Mouse (Mus musculus) left cerebral cortex, postnatal 14 days (tissue): Measurements from ENCODE around the gene Fam169a. TPM values are rescaled to one million over a fixed set of nuclear protein-coding genes. Genes with fewer than 3 reads are reported as not detected.
"Not testable (repeated sequence)": the region's sequence is repeated elsewhere in the genome, so short reads cannot be mapped to it uniquely, and the experiment has no call there.

Experiments
- DNase-seq, 2 experiments: peaks; one replicate each; pipeline ENCODE4 v3.0.0; 2021 to 2022; ENCODE audit warnings: low spot score in 2 of 2, mixed read lengths in 1 of 2
- intact Hi-C: fragments of 180-260 bp; cut with DNase I; formaldehyde crosslinking; loops from one replicate; pipeline ENCODE4 v1.15.1; 2025
- total RNA-seq, 2 experiments: library from RNA; stranded (reverse); gene quantifications; 2 replicates each; pipeline ENCODE4 v1.2.3; 2021

The Fam169a gene
- total RNA-seq, 2 experiments from 2014 or later: 43.5 to 44.5 TPM

DNA sequence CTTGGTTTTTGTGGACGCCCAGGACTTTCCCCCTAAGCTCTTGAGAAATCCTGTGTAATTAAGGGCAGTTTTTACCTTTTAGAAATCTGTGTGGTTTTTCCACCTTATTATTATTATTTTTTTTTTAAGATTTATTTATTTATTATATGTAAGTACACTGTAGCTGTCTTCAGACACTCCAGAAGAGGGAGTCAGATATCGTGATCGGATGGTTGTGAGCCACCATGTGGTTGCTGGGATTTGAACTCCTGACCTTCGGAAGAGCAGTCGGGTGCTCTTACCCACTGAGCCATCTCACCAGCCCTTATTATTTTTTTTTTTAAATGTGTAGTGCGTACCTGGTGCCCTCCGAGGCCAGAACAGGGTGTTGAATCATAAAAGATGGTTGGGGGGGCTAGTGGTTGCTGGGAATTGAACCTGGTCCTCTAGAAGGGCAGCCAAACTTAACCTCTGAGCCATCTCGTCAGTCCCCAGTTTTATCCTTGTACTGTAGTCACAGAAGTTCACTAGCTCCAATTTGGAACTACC lies 71.4 kb downstream of the Fam169a start:
- intact Hi-C loops, DNase-seq: not testable (repeated sequence)

DNA sequence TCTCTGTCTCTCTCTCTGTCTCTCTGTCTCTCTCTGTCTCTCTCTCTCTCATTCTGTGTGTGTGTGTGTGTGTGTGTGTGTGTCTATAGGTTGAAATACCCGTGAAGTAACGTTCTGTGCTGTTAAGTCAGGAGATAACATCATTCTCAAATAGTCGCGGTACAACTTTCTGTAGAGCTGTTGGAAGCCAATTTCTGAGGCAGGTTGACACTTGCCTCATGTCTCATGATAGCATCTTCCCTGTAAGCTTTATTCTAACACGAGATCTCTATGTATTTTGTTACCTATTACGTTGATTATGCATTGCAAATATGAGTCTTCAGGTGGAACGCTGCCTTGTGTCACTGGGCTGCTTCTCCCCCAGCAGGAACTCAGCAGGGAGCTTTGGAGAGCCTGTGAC lies 75.2 kb downstream of the Fam169a start:
- no peak for DNase-seq
- intact Hi-C loops: no loop called here

DNA sequence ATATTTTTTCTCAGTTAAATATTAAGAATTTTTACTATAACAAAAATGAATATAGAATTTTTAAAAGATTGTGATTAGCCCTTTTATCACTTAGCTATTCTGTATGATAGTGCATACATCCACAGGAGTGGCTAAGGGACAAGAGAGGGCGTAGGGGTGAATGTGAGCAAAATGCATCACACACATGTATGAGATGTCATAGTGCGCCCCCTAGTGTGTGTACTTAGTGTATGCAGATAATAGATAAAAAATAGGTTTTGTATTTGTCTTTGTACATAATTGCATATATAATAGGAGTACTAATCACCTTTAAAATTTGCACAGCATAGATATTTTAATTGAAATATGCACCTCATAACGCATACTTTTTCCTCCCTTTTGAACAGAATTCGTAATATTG lies 78.7 kb downstream of the Fam169a start:
- peak; percentile 33 to 37 for DNase-seq

DNA sequence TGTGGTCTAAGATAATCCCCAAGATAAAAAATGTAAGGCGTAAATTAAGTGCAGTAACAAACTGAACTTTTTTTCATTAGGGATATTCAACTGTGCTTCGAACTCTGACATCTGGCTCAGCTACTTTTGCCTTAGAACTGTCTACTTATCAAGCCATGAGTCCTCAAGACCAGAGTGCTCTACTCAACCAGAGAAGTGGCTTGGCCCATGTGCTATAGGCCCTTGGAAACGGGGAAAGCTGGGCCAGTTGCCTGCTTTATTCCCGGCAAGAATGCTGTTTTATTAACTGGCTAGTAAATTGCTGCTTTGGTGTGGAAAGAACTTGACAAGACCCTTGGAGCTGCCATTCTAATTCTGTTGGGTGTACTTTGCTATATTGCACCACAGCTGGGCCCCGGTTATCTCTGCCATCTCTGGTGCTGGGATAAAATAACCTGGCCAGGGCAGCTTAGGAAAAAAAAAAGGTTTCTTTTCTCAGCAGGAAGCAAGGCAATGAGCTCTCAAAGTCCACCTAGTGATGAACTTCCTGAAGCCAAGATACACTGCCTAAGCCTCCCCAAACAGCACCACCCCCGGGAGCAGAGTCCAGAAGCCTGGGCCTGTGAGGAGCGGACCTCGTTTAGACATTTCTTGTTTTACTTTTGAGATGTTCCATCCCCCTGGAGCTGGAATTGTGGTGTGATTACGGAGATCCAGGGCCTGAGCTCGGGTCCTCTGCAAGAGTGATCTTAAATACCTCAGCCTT lies 108.6 kb downstream of the Fam169a start:
- no peak for DNase-seq
- intact Hi-C loops: no loop called here

More for the DNA sequence above, 78.7 kb downstream of the Fam169a start:
- intact Hi-C loops: no loop called here

DNA sequence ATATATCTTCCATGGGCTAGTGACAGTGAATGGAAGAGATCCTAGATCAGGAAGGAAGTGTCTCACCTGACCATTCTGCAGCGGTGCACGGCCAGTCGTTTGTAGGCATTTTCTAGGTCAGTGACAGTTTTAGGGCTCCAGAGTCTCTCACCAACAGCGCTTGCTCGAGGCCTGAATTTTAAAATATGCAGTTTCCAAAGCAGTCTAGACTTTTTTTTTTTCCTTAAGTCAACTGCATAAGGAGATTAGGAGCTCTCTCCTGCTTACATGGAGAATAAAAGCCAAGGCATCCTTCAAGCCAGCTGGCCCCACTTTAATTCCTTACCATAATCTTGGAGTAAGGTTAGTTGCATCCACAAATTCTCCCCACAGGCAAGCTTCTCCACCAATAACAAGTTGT lies 109.6 kb downstream of the Fam169a start:
- intact Hi-C loops: no loop called here
- no peak for DNase-seq

DNA sequence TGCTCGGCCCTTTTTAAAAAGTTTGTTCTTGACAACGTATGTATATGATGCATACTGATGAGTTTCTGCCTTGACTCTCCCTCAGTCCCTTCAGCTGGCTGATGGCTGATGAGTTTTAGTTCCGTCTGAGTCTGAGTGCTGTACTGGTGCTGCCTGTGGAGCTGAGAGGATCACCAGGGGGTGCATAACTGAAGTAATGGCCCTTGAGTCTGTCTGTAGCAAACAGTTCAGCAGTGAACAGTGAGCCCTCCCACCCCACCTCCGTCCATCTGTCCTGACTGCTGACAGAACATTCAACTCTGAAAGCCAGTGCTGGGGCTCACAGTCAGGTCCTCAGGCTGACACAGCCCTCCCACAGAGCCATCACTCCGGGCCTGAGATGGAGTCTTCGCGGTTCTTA lies 111.9 kb downstream of the Fam169a start:
- intact Hi-C loops: no loop called here
- DNase-seq: no peak

DNA sequence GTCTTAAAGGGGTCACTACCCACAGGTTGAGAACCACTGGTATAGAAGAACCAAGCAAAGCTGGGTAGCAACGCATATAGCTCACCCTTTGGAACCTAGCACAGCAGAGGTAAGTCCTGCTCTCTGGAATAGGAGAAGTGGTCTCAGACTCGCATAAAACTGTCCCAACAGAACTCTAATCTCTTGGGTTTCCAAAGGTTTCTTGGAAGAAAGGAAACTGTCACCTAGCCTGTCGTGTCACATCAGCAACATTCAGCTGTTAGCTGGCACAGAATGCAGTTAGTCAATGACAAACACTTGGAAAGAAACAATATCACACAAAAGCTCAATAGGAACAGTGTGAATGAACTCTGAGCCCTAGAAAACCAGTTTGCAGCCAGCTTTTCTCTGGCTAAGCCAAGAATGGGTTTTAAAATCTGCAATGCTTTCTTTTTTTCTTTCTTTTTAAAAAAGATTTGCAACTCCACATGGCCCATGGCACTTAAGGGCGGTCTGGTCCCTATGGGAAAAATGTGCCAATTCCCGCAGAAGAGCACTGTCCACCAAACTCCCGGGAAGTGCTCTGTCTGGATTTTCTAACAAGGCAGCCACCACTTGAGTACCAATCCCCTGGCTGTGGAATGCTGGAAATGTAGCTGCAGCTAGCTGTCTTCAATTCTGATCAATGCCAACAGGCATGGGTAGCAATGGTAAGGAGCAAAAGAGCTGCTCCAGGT lies 113.2 kb downstream of the Fam169a start:
- intact Hi-C loops: no loop called here
- no peak for DNase-seq

Other genes with a start within 250 kb of the Fam169a start
- 1 to 10 TPM; 5.5 to 7.5 TPM for gene Gcnt4, start 142.6 kb upstream of the Fam169a start, total RNA-seq
- gene 1700029F12Rik, start 32.9 kb upstream of the Fam169a start, total RNA-seq: not detected
- 1 to 10 TPM in 1 of 2 experiments, not detected in 1; 1.9 TPM for gene Gm6169, start 32.0 kb downstream of the Fam169a start, total RNA-seq
- 10 to 100 TPM; 26.6 to 27.6 TPM for gene Gfm2, start 70.7 kb downstream of the Fam169a start, total RNA-seq
- 10 to 100 TPM; 38.2 to 44.6 TPM for gene Nsa2, start 70.7 kb downstream of the Fam169a start, total RNA-seq
- 100 to 1,000 TPM; 104 to 107 TPM for gene Hexb, start 131.1 kb downstream of the Fam169a start, total RNA-seq
- gene Enc1, start 173.8 kb downstream of the Fam169a start, total RNA-seq: 100 to 1,000 TPM; 482 to 522 TPM